Mouse (Mus musculus) right cerebral cortex, postnatal 10 days (tissue): ENCODE measurements around the gene Gfm1.

Source experiments
- DNase-seq, 2 experiments: peaks; one replicate each; pipeline ENCODE4 v3.0.0; 2021; ENCODE audit warnings: low spot score in 2 of 2

Gene Gfm1

GRCm38 (mm10) chr3:67496310-67496709, 66.4 kb downstream of the Gfm1 start:
- DNase-seq, result no peak

GRCm38 (mm10) chr3:67497998-67498397, 68.1 kb downstream of the Gfm1 start:
- no peak for DNase-seq

- no peak for DNase-seq
These were observed 69.0 kb downstream of the Gfm1 start for GRCm38 (mm10) chr3:67498773-67499405.

GRCm38 (mm10) chr3:67499406-67499791, 69.5 kb downstream of the Gfm1 start:
- no peak for DNase-seq

GRCm38 (mm10) chr3:67503878-67504277, 74.0 kb downstream of the Gfm1 start:
- DNase-seq, result no peak

GRCm38 (mm10) chr3:67505286-67505685, 75.4 kb downstream of the Gfm1 start:
- DNase-seq, result no peak

GRCm38 (mm10) chr3:67508216-67508892, 78.5 kb downstream of the Gfm1 start:
- DNase-seq, result no peak

GRCm38 (mm10) chr3:67512807-67513206, 82.9 kb downstream of the Gfm1 start:
- peak; percentile 85 to 89 for DNase-seq

- peak; percentile 27 to 35 for DNase-seq
These were observed 84.9 kb downstream of the Gfm1 start for GRCm38 (mm10) chr3:67514801-67515273.

- DNase-seq, result peak in 1 of 2 experiments; percentile 32
These were observed 85.4 kb downstream of the Gfm1 start, which contains the start of gene Rarres1 for GRCm38 (mm10) chr3:67515274-67515801. Rarres1 (minus strand) TSS chr3:67515523.

GRCm38 (mm10) chr3:67520568-67521143, 90.8 kb downstream of the Gfm1 start:
- DNase-seq, result no peak

GRCm38 (mm10) chr3:67522709-67523108, 92.8 kb downstream of the Gfm1 start:
- no peak for DNase-seq

GRCm38 (mm10) chr3:67524768-67525167, 94.9 kb downstream of the Gfm1 start:
- no peak for DNase-seq
